Mouse (Mus musculus) liver, embryonic 14.5 days (tissue): ENCODE measurements at regions not wholly inside any gene's neighbourhood (a gene's known extent, or its start where the extent isn't known, plus 50 kb on each side); places are given as distances from the start of the nearest gene placed in this dataset.

ENCODE experiments used
- CTCF ChIP-seq: IDR thresholded peaks from 2 replicates; pipeline ENCODE4 v1.5.1; 2016; ENCODE audit warnings: antibody characterized with exemption, low read depth, control low read depth
- EP300 ChIP-seq: IDR thresholded peaks from 2 replicates; pipeline ENCODE4 v1.6.1; 2016; ENCODE audit warnings: antibody characterized with exemption, low read depth

- no peak for TF ChIP-seq EP300
- TF ChIP-seq CTCF = no peak
Observed at GRCm38 (mm10) chr2:115067489-115068163, 412.9 kb upstream of the Dph6 start.
